Mouse (Mus musculus): ENCODE data around the gene Olah. TPM values are rescaled to one million over a fixed set of nuclear protein-coding genes. Genes with fewer than 3 reads are reported as not detected.

Gene Olah
- polyA plus RNA-seq, 1 experiment: 0.68 TPM

- Histone ChIP-seq H3K4me1 (ENCODE audit: control insufficient read depth, insufficient read depth, low read length) (no peaks in the 10 kb centered on the region; the same call in 1 of the 2 replicates), H3K4me3 (ENCODE audit: control insufficient read depth, low read depth, low read length) (peak overlapping the region; percentile 88), H3K27me3 (ENCODE audit: control insufficient read depth, insufficient read depth, low read length) (no peaks in the 10 kb centered on the region), H3K36me3 (ENCODE audit: control insufficient read depth, insufficient read depth, low read length) (peaks cover 2% of the 10 kb centered on the region; the same call in 1 of the 2 replicates), H3K27ac (ENCODE audit: control insufficient read depth, insufficient read depth, low read depth, low read length) (peak overlapping the region; percentile 86)
- no peak for TF ChIP-seq CTCF (IDR thresholded peaks at IDR 0.05; ENCODE audit: control insufficient read depth, insufficient read depth, insufficient replicate concordance, low read depth, low read length)
- TF ChIP-seq POLR2A (IDR thresholded peaks at IDR 0.05; ENCODE audit: control insufficient read depth, low read depth, low read length): no peak
Observed at GRCm38 (mm10) chr2:3332056-3332455, 65.0 kb downstream of the Olah start.

GRCm38 (mm10) chr2:3331071-3331703, 65.8 kb downstream of the Olah start:
- peaks cover 2% of the 10 kb centered on the region; the same call in 1 of the 2 replicates for H3K36me3 ChIP-seq (ENCODE audit: control insufficient read depth, insufficient read depth, low read length)
- no peaks in the 10 kb centered on the region for H3K27me3 ChIP-seq (ENCODE audit: control insufficient read depth, insufficient read depth, low read length)
- peak overlapping the region; percentile 30; the same call in 1 of the 2 replicates for H3K27ac ChIP-seq (ENCODE audit: control insufficient read depth, insufficient read depth, low read depth, low read length)
- H3K4me3 ChIP-seq (ENCODE audit: control insufficient read depth, low read depth, low read length): peak overlapping the region; percentile 73
- TF ChIP-seq POLR2A (IDR thresholded peaks at IDR 0.05; ENCODE audit: control insufficient read depth, low read depth, low read length) (no peak), CTCF (IDR thresholded peaks at IDR 0.05; ENCODE audit: control insufficient read depth, insufficient read depth, insufficient replicate concordance, low read depth, low read length) (no peak)
- H3K4me1 ChIP-seq (ENCODE audit: control insufficient read depth, insufficient read depth, low read length): no peaks in the 10 kb centered on the region; the same call in 1 of the 2 replicates

DNA sequence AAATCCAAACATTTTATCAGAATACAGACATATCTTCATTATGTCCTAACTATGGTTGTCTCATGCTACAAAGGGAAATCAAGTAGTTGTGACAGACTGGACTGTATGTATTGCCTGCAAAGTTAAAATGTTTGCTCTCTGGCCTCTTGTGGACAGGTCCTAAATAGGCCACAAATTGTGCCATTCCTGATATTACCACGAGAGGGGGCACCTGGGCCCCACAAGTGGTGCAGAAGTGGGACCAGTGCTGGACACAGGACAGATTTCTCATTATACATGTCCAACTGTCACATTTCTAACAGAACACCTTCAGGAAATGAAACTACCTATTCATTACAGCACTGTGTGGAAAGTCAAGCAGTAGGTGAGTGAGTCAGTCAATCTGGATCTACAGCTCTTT, 69.7 kb downstream of the Olah start:
- H3K27me3 ChIP-seq (ENCODE audit: control insufficient read depth, insufficient read depth, low read length): no peaks in the 10 kb centered on the region
- TF ChIP-seq CTCF (IDR thresholded peaks at IDR 0.05; ENCODE audit: control insufficient read depth, insufficient read depth, insufficient replicate concordance, low read depth, low read length) (peak; percentile 39; the same call in 1 of the 2 replicates), POLR2A (IDR thresholded peaks at IDR 0.05; ENCODE audit: control insufficient read depth, low read depth, low read length) (no peak)
- H3K4me1 ChIP-seq (ENCODE audit: control insufficient read depth, insufficient read depth, low read length): 0 out of 2 replicates have a peak, but pooled peaks cover 2% of the 10 kb centered on the region
- no peak overlapping the region for H3K4me3 ChIP-seq (ENCODE audit: control insufficient read depth, low read depth, low read length)
- peaks cover 2% of the 10 kb centered on the region; the same call in 1 of the 2 replicates for H3K36me3 ChIP-seq (ENCODE audit: control insufficient read depth, insufficient read depth, low read length)
- H3K27ac ChIP-seq (ENCODE audit: control insufficient read depth, insufficient read depth, low read depth, low read length): no peak overlapping the region

GRCm38 (mm10) chr2:3326547-3326946, 70.5 kb downstream of the Olah start:
- Histone ChIP-seq H3K4me1 (ENCODE audit: control insufficient read depth, insufficient read depth, low read length) (0 out of 2 replicates have a peak, but pooled peaks cover 2% of the 10 kb centered on the region), H3K27me3 (ENCODE audit: control insufficient read depth, insufficient read depth, low read length) (no peaks in the 10 kb centered on the region), H3K4me3 (ENCODE audit: control insufficient read depth, low read depth, low read length) (no peak overlapping the region), H3K27ac (ENCODE audit: control insufficient read depth, insufficient read depth, low read depth, low read length) (no peak overlapping the region), H3K36me3 (ENCODE audit: control insufficient read depth, insufficient read depth, low read length) (peaks cover 2% of the 10 kb centered on the region; the same call in 1 of the 2 replicates)
- TF ChIP-seq CTCF (IDR thresholded peaks at IDR 0.05; ENCODE audit: control insufficient read depth, insufficient read depth, insufficient replicate concordance, low read depth, low read length) (no peak), POLR2A (IDR thresholded peaks at IDR 0.05; ENCODE audit: control insufficient read depth, low read depth, low read length) (no peak)

DNA sequence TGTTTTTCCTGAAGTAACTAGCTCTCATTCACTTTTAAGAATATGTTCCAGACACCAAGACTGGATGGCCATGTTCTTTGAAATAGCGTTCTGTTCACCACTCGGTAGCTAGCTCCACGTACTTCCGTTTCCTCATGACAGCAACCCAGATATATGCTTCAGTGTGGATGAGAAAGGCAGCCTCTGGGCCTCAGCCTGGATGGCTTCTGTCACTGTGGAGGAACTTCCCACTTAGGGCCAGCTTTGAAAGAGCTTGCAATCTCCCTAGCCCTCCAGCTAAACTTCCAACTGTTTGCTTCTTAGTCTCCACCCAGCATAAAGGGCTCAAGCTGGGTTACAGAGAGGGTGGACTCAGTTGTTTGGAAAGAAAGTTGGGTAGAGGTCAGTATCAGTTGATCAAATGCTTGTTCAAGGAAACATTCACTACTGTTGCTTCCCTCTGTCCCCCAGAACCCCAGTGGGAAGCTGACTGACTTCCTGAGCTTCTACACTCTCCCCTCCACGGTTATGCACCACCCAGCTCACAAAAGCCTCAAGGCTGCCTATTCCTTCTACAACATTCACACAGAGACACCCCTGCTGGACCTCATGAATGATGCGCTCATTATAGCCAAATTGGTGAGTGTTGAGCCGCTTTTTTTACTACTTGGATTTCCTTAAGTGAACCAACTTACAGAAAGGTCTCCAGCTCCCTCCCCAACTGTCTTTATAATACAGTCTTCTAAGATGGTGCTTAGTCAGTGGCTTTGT, 72.5 kb downstream of the Olah start:
- Histone ChIP-seq H3K4me1 (ENCODE audit: control insufficient read depth, insufficient read depth, low read length) (0 out of 2 replicates have a peak, but pooled peaks cover 2% of the 10 kb centered on the region), H3K36me3 (ENCODE audit: control insufficient read depth, insufficient read depth, low read length) (peaks cover 2% of the 10 kb centered on the region; the same call in 1 of the 2 replicates), H3K27me3 (ENCODE audit: control insufficient read depth, insufficient read depth, low read length) (no peaks in the 10 kb centered on the region), H3K4me3 (ENCODE audit: control insufficient read depth, low read depth, low read length) (no peak overlapping the region), H3K27ac (ENCODE audit: control insufficient read depth, insufficient read depth, low read depth, low read length) (no peak overlapping the region)
- TF ChIP-seq CTCF (IDR thresholded peaks at IDR 0.05; ENCODE audit: control insufficient read depth, insufficient read depth, insufficient replicate concordance, low read depth, low read length) (no peak), POLR2A (IDR thresholded peaks at IDR 0.05; ENCODE audit: control insufficient read depth, low read depth, low read length) (no peak)

- no peaks in the 10 kb centered on the region for H3K36me3 ChIP-seq (ENCODE audit: control insufficient read depth, insufficient read depth, low read length)
- no peaks in the 10 kb centered on the region for H3K27me3 ChIP-seq (ENCODE audit: control insufficient read depth, insufficient read depth, low read length)
- H3K27ac ChIP-seq (ENCODE audit: control insufficient read depth, insufficient read depth, low read depth, low read length): no peak overlapping the region
- TF ChIP-seq POLR2A (IDR thresholded peaks at IDR 0.05; ENCODE audit: control insufficient read depth, low read depth, low read length) (no peak), CTCF (IDR thresholded peaks at IDR 0.05; ENCODE audit: control insufficient read depth, insufficient read depth, insufficient replicate concordance, low read depth, low read length) (no peak)
- H3K4me3 ChIP-seq (ENCODE audit: control insufficient read depth, low read depth, low read length): no peak overlapping the region
- 0 out of 2 replicates have a peak, but pooled peaks cover 2% of the 10 kb centered on the region for H3K4me1 ChIP-seq (ENCODE audit: control insufficient read depth, insufficient read depth, low read length)
Observed at GRCm38 (mm10) chr2:3323132-3323531, 73.9 kb downstream of the Olah start.

- Histone ChIP-seq H3K36me3 (ENCODE audit: control insufficient read depth, insufficient read depth, low read length) (no peaks in the 10 kb centered on the region), H3K4me3 (ENCODE audit: control insufficient read depth, low read depth, low read length) (no peak overlapping the region), H3K27me3 (ENCODE audit: control insufficient read depth, insufficient read depth, low read length) (no peaks in the 10 kb centered on the region), H3K4me1 (ENCODE audit: control insufficient read depth, insufficient read depth, low read length) (no peaks in the 10 kb centered on the region), H3K27ac (ENCODE audit: control insufficient read depth, insufficient read depth, low read depth, low read length) (no peak overlapping the region)
- TF ChIP-seq CTCF (IDR thresholded peaks at IDR 0.05; ENCODE audit: control insufficient read depth, insufficient read depth, insufficient replicate concordance, low read depth, low read length) (no peak), POLR2A (IDR thresholded peaks at IDR 0.05; ENCODE audit: control insufficient read depth, low read depth, low read length) (no peak)
Observed at GRCm38 (mm10) chr2:3305426-3306025, 91.5 kb downstream of the Olah start.

Measured in testis, adult 2 months (tissue).